Mouse (Mus musculus): ENCODE results near the gene Tbc1d25.
A peak's percentile ranks its signal among the peaks of the same experiment; 100 is the strongest.

The Tbc1d25 gene

DNA sequence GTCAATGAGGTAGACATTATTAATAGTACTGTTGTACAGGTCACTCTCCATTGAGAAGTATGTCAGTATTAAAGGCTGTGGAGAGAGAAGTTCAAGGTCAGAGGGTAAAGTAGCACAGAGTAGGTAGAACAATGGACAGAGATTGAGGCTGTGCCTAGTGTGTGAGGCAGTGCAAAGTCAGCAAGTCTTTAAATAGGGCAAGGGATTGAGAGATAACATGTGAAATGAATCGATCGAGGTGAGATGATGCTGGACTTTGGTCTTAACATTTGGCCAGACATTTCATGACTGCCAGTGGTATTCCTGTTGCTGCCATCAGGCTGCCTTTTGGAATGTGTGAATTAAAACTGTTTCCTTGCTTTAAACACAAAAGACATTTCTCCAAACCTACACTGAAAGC, 2.9 kb upstream of the Tbc1d25 start:
- DNase-seq = no peak

GRCm38 (mm10) chrX:8175169-8175503, 845 bp downstream of the Tbc1d25 start:
- no peak for DNase-seq

DNA sequence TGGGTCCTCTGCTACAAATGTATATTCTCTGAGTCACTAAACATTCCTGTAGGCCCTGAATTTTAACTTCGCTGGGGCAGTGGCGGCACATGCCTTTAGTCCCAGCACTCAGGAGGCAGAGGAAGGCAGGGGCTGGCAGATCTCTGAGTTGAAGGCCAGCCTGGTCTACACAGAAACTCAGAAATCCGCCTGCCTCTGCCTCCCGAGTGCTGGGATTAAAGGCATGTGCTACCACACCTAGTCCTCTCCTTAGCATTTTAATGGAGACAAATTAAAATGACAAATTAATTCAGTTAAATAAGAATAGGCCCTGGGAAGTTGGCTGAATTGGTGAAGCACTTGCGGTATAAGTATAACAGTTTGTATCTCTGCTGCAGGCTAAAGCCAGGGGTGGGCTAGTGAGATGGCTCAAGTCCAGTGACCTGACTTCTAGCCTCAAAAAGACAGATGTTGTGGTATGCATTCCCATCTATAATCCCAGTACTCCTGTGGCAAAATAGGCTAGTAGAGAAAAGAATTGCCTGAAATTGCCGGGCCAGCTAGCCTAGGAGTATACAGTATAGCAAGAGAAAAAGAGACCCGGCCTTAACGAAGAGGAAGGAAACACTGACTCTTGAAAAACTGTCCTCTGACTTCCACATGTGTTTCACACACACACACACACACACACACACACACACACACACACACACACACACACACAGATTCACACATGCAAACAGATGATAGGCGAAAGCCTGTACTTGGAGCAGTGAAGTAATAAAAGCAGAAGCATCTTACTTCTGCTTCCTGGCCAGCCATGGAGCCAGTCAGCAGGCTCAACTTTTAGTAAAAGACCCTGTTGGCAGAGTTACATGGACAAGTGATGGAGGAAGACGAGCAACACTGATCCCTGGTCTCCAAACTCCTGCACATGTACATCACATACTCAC, 8.0 kb downstream of the Tbc1d25 start:
- DNase-seq = no peak

GRCm38 (mm10) chrX:8164471-8164870, 11.5 kb downstream of the Tbc1d25 start:
- DNase-seq = no peak

DNA sequence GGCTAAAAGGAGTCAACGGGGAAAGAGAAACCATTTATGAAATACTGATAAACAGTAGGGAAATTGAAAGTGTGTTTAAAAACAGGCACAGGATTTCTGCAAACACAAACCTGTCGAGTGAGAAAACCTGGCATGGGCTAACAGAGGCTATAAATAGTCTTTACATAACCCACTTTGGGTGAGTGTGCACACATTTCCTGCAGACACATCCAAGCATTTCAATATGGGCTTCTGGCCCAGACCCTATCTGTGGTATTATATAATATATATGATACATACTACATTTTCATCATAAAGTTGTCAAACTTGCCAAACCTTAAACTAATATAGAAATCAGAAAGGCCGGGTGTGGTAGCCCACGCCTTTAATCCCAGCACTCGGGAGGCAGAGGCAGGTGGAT, 12.9 kb downstream of the Tbc1d25 start:
- DNase-seq = no peak

- peak; percentile 89 to 93 for DNase-seq
Measured at GRCm38 (mm10) chrX:8145153-8145991, 30.6 kb downstream of the Tbc1d25 start, which contains the start of gene Rbm3. Gene Rbm3, minus strand, starts transcription at chrX:8145880.

DNA sequence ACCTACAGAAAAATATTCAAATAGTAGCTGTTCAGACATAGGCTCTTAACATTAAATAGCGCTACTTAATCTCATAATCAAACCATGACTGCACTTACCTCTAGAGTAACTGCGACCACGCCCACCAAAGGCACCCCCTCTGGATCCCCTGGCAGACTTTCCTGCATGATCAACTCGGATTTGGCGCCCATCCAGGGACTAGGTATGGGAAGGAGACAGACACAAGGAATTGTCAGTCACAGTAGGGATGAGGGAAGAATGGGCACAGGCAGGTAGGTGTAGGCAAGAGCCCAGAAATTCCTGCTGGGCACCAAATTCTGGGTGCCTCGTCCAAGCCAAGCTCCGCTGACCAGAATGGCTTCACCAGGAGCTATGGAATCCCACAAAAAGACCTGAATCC, 32.2 kb downstream of the Tbc1d25 start:
- DNase-seq = peak; percentile 42 to 44

- DNase-seq = no peak
Measured at GRCm38 (mm10) chrX:8142948-8143347, 33.0 kb downstream of the Tbc1d25 start.

GRCm38 (mm10) chrX:8141058-8141457, 34.9 kb downstream of the Tbc1d25 start:
- no peak for DNase-seq

DNA sequence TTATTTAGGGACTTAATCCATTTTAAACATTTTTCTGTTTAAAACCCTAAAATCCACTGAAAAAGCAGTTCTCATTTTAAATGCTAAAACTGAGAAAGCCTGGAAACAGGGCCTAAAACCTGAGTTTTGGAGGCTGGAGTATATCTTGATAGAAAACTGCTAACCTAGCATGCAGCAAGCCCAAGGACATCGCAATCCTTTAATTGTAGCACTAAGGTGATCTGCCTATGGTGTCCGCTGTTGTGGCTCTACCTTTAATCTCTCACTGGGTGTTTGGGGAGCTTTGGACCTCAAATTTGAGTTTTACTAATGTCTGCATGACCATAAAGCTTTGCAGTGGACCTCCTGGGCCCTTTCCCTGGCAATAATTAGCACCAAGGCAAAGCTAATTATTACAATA, 35.5 kb downstream of the Tbc1d25 start:
- no peak for DNase-seq

- DNase-seq = no peak
Measured at GRCm38 (mm10) chrX:8139480-8139879, 36.5 kb downstream of the Tbc1d25 start.

DNA sequence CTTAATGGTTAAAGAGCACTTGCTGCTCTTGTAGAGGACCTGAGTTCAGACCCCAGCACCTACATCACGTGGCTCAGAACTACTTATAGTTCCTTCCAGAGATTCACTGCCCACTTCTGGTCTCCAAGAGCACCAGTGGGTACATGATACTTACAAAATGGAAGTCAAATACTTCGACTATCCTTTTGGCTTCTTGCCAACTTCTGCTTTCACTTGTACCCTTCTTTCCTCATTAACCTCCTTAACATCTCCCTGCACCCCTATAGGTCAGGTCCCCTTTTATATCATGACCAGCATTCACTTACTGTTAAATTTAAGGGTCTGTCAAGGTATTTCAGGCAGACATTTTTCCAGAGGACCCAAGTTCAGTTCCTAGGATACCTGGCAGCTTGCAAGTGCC, 40.1 kb downstream of the Tbc1d25 start:
- DNase-seq = no peak

DNA sequence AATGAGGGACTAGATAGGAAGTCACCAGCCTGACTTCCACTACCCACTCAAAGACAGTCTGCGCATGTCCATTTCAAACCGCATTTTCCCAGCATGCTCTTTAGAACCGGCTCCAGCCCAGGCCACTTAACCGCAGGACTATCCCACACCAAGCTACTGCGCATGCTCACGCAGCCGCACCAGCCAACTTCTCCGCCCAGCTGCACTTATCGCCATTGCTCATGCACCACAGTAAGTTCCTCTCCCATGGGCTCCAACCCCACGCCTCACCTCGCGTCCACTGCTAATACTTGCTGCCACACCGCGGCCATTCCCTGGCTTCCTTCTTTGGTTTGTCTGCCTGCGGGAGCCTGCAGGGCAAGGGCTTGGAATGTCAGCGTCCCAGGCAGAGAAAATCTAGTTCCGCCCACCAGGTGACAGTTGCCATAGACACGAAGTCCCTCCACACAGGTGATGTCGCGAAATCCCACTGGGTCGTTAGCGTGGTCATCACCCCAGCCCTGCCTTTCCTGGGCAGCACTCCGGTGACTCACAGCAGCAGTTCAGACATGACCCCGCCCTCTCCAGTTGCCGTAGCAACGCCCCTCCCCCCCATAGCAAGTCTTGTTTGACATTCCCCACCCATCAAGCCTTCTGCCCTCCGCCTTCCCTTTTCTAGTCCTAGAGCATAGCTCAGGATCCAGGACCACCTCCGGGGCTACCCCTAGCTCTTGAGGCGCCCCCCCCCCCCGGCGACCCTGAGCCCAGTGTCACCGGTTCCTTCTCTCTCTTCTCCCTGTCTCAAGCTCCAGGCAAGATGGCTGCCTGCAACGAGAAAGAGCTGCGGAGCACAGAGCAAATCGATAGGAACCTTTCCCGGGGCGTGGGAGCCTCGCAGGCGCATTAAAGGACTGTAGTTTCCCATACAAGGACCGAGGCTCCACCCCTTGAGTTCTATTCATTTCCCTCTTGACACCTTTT, 43.7 kb downstream of the Tbc1d25 start, which contains the start of gene Wdr13:
Gene Wdr13, minus strand, starts transcription at position 876 of the 960 bp plus-strand sequence.
- DNase-seq = peak; percentile 90 to 92

- peak in 1 of 2 experiments; percentile 10 for DNase-seq
Measured at GRCm38 (mm10) chrX:8131393-8131792, 44.6 kb downstream of the Tbc1d25 start.

GRCm38 (mm10) chrX:8125235-8125634, 50.7 kb downstream of the Tbc1d25 start:
- DNase-seq = no peak

DNA sequence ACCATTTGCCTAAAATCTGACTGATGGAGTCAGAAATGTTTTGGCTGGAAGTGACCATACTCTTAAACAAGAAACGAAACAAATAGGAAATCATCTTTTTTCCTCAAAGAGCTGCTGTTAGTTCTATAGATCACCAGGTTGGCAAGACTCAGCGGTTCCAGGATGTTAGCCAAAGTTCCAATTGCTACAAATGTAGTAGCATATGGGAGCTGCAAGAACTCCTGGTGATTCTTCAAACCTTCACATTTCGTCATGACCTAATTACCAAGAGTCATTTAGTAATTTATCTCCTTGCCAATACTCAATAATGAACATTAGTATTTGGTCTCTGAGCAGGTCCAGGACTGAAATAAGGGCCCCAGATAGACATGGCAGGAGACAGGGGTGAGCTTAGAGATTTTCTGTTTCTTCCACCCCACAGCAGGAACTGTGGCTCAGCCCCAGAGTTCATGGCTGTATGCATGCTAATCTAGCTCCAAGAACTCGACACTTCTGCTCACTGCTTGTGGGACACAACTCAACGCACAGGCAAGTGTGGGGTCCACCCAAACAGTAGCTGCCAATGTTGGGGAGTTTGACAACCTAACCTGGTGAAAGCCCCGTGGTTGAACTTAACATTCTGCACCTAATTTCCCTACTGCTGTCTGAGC, 52.0 kb downstream of the Tbc1d25 start:
- DNase-seq = peak; percentile 45 to 53

DNA sequence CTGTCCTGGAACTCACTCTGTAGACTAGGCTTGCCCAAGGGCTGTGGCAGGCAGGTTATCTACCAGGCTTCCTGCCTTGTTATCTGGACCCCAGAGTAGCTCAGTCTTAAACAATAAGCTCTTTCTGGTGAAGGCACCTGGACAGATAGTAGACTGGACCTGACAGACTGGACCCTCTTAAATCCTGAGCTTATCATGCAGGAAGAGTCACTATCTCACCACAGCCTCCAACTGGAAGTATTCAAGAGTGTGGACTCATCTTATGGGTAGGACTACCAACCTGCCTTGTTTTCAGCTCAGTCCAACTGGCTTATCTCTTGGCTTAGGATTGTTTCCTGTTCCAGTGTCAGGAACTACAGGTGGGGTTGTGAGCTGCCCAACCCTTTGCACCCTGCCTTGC, 58.7 kb downstream of the Tbc1d25 start:
- no peak for DNase-seq

GRCm38 (mm10) chrX:8115275-8115674, 60.7 kb downstream of the Tbc1d25 start:
- no peak for DNase-seq

GRCm38 (mm10) chrX:8105019-8105418, 71.0 kb downstream of the Tbc1d25 start:
- DNase-seq = no peak
